Mouse (Mus musculus) heart, embryonic 16.5 days (tissue): ENCODE measurements around the gene Nt5c3b. TPM values are rescaled to one million over a fixed set of nuclear protein-coding genes. Genes with fewer than 3 reads are reported as not detected.
A peak's percentile ranks its signal among the peaks of the same experiment; 100 is the strongest.

ENCODE experiments used
- ATAC-seq: fragments of 200-750 bp; cut with Nextera tagmentation; replicated peaks from 2 replicates; pipeline ENCODE4 v1.8.0; 2017; ENCODE audit warnings: moderate number of reproducible peaks; ENCODE audit not compliant: insufficient read depth, low FRiP score; ENCODE audit errors: extremely low read depth
- H3K27ac ChIP-seq: fragments of 300-500 bp; sonication (generic); 2 replicates; pipeline ENCODE4 v1.5.1; 2014; ENCODE audit warnings: mild to moderate bottlenecking, low read length, control low read depth, moderate library complexity
- H3K27me3 ChIP-seq: fragments of 300-500 bp; sonication (generic); 2 replicates; pipeline ENCODE4 v1.6.1; 2014; ENCODE audit warnings: low read length, mixed read lengths; ENCODE audit not compliant: control insufficient read depth, insufficient read depth
- H3K36me3 ChIP-seq: fragments of 300-500 bp; sonication (generic); 2 replicates; pipeline ENCODE4 v1.6.1; 2014; ENCODE audit not compliant: control insufficient read depth, insufficient read depth
- H3K4me1 ChIP-seq: fragments of 300-500 bp; sonication (generic); 2 replicates; pipeline ENCODE4 v1.6.1; 2014; ENCODE audit warnings: low read length, mixed read lengths; ENCODE audit not compliant: control insufficient read depth, insufficient read depth
- H3K4me2 ChIP-seq: fragments of 300-500 bp; sonication (generic); 2 replicates; pipeline ENCODE4 v1.6.1; 2014; ENCODE audit warnings: low read depth, mild to moderate bottlenecking, control low read depth, low read length
- H3K4me3 ChIP-seq: fragments of 300-500 bp; sonication (generic); 2 replicates; pipeline ENCODE4 v1.5.1; 2014; ENCODE audit warnings: mild to moderate bottlenecking, control low read depth, low read length
- H3K9ac ChIP-seq: fragments of 300-500 bp; sonication (generic); 2 replicates; pipeline ENCODE4 v1.6.1; 2014; ENCODE audit warnings: low read length, control low read depth
- H3K9me3 ChIP-seq: fragments of 300-500 bp; sonication (generic); replicated peaks from 2 replicates; pipeline ENCODE4 v1.6.1; 2016; ENCODE audit warnings: low read length; ENCODE audit not compliant: control insufficient read depth
- WGBS: fragments of 180-500 bp; shearing (Covaris S2); extraction: QIAGEN DNeasy Blood & Tissue Kit; methylation state at CpG from one replicate; pipeline ENCODE4 v1.1.7; 2014; 5-methylcytosine and 5-hydroxymethylcytosine counted together
- polyA plus RNA-seq: library from polyadenylated mRNA; unstranded; fragments of >200 nt; fragmentation: Nextera tagmentation; extraction: Ambion mirVana; gene quantifications from 2 replicates; pipeline ENCODE4 v1.2.1, GENCODE M21; 2015

The Nt5c3b gene
- polyA plus RNA-seq, 1 experiment from 2014 or later = 110 TPM

- no peak overlapping the region for H3K27ac ChIP-seq
- no peak for ATAC-seq
- 4% methylated on average over 30 of the region's 30 CpGs for WGBS
These were observed 30.0 kb upstream of the Nt5c3b start for GRCm38 (mm10) chr11:100471352-100472196.

GRCm38 (mm10) chr11:100465833-100466232 lies 24.2 kb upstream of the Nt5c3b start:
- no peaks in the 10 kb centered on the region for H3K27me3 ChIP-seq
- no peak for ATAC-seq
- no peak overlapping the region for H3K4me3 ChIP-seq
- peaks cover 7% of the 10 kb centered on the region for H3K4me1 ChIP-seq
- no peak overlapping the region for H3K4me2 ChIP-seq
- H3K27ac ChIP-seq = no peak overlapping the region
- peaks cover 12% of the 10 kb centered on the region for H3K36me3 ChIP-seq
- 63% methylated on average over 1 of the region's 1 CpGs for WGBS
- no peak overlapping the region for H3K9ac ChIP-seq
- no peaks in the 10 kb centered on the region for H3K9me3 ChIP-seq

More at GRCm38 (mm10) chr11:100471352-100472196, 30.0 kb upstream of the Nt5c3b start:
- Histone ChIP-seq H3K27me3 (no peaks in the 10 kb centered on the region), H3K4me2 (peak overlapping the region; percentile 96), H3K4me3 (peak overlapping the region; percentile 76), H3K9me3 (no peaks in the 10 kb centered on the region), H3K4me1 (peaks cover 16% of the 10 kb centered on the region), H3K36me3 (peaks cover 7% of the 10 kb centered on the region), H3K9ac (peak overlapping the region; percentile 93)

GRCm38 (mm10) chr11:100465229-100465792 lies 23.7 kb upstream of the Nt5c3b start:
- peaks cover 2% of the 10 kb centered on the region for H3K4me1 ChIP-seq
- no peaks in the 10 kb centered on the region for H3K27me3 ChIP-seq
- WGBS = 89% methylated on average over 1 of the region's 1 CpGs
- ATAC-seq = no peak
- H3K4me2 ChIP-seq = no peak overlapping the region
- H3K4me3 ChIP-seq = no peak overlapping the region
- H3K9ac ChIP-seq = no peak overlapping the region
- H3K36me3 ChIP-seq = peaks cover 14% of the 10 kb centered on the region
- no peak overlapping the region for H3K27ac ChIP-seq
- H3K9me3 ChIP-seq = no peaks in the 10 kb centered on the region

GRCm38 (mm10) chr11:100462699-100463098 lies 21.1 kb upstream of the Nt5c3b start:
- Histone ChIP-seq H3K9me3 (no peaks in the 10 kb centered on the region), H3K9ac (no peak overlapping the region), H3K4me2 (no peak overlapping the region), H3K27me3 (no peaks in the 10 kb centered on the region), H3K4me3 (no peak overlapping the region), H3K36me3 (peaks cover 16% of the 10 kb centered on the region), H3K4me1 (no peaks in the 10 kb centered on the region), H3K27ac (no peak overlapping the region)
- 94% methylated on average over 10 of the region's 10 CpGs for WGBS
- no peak for ATAC-seq

- ATAC-seq = no peak
- WGBS = 73% methylated on average over 5 of the region's 5 CpGs
- H3K27ac ChIP-seq = no peak overlapping the region
These were observed 16.1 kb upstream of the Nt5c3b start for GRCm38 (mm10) chr11:100457711-100458110.

GRCm38 (mm10) chr11:100457247-100457646 lies 15.6 kb upstream of the Nt5c3b start:
- WGBS = 77% methylated on average over 4 of the region's 4 CpGs
- no peak overlapping the region for H3K4me2 ChIP-seq
- H3K4me1 ChIP-seq = no peaks in the 10 kb centered on the region
- H3K9me3 ChIP-seq = no peaks in the 10 kb centered on the region
- H3K9ac ChIP-seq = no peak overlapping the region
- no peaks in the 10 kb centered on the region for H3K27me3 ChIP-seq
- no peak overlapping the region for H3K27ac ChIP-seq
- peaks cover 7% of the 10 kb centered on the region for H3K36me3 ChIP-seq
- no peak overlapping the region for H3K4me3 ChIP-seq
- ATAC-seq = no peak

More at GRCm38 (mm10) chr11:100457711-100458110, 16.1 kb upstream of the Nt5c3b start:
- Histone ChIP-seq H3K9me3 (no peaks in the 10 kb centered on the region), H3K36me3 (peaks cover 9% of the 10 kb centered on the region), H3K27me3 (no peaks in the 10 kb centered on the region), H3K9ac (no peak overlapping the region), H3K4me1 (no peaks in the 10 kb centered on the region), H3K4me2 (no peak overlapping the region), H3K4me3 (no peak overlapping the region)

- Histone ChIP-seq H3K4me3 (no peak overlapping the region), H3K9ac (no peak overlapping the region), H3K4me1 (peaks cover 15% of the 10 kb centered on the region), H3K27me3 (no peaks in the 10 kb centered on the region), H3K27ac (no peak overlapping the region), H3K9me3 (no peaks in the 10 kb centered on the region), H3K4me2 (no peak overlapping the region), H3K36me3 (no peaks in the 10 kb centered on the region; the same call in 1 of the 2 replicates)
- no peak for ATAC-seq
- 77% methylated on average over 6 of the region's 6 CpGs for WGBS
These were observed 1.0 kb upstream of the Nt5c3b start for GRCm38 (mm10) chr11:100442625-100443024.

- Histone ChIP-seq H3K36me3 (peaks cover 10% of the 10 kb centered on the region), H3K27me3 (no peaks in the 10 kb centered on the region), H3K27ac (peak overlapping the region; percentile 61), H3K9ac (peak overlapping the region; percentile 95), H3K4me1 (peaks cover 15% of the 10 kb centered on the region), H3K4me3 (peak overlapping the region; percentile 91), H3K9me3 (no peaks in the 10 kb centered on the region), H3K4me2 (peak overlapping the region; percentile 75)
- 1% methylated on average over 52 of the region's 52 CpGs for WGBS
- peak; percentile 96 for ATAC-seq
These were observed 701 bp downstream of the Nt5c3b start for GRCm38 (mm10) chr11:100440691-100441522.
